Mouse (Mus musculus) spleen, adult 2 months (tissue): ENCODE measurements around the gene Scaf1.

Experiments
- CTCF ChIP-seq: fragments of 200-500 bp; IDR thresholded peaks from 2 replicates; pipeline ENCODE4 v1.5.1; 2011; ENCODE audit warnings: mild to moderate bottlenecking, inconsistent platforms; ENCODE audit not compliant: insufficient read depth, insufficient read length, insufficient replicate concordance; ENCODE audit errors: extremely low read depth
- POLR2A ChIP-seq: fragments of 200-500 bp; IDR thresholded peaks from 2 replicates; pipeline ENCODE4 v1.6.1; 2011; ENCODE audit warnings: low read depth, low read length, inconsistent platforms

DNA sequence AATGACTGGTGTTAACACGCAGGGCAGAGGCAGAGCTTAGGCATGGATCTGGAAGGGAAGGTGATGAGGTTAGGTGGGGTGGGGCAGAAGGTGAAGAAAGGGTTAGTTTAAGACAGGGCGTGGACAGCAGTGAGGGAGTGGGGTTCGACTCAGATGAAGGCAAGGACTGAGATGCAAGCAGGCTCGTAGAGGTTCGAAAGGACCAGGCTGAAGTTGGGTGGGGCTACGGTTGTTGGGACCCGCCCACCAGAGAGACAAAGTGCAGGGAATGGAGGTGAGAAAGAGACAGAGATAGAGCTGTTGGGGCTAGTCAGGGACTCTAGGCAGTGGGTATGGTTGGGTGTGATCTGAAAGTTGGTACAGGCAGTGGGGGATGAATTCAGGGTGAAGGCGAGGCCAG is 53.8 kb downstream of the Scaf1 start:
- TF ChIP-seq POLR2A (no peak), CTCF (no peak)
